Mouse (Mus musculus) limb, embryonic 10.5 days (tissue): ENCODE measurements around the gene Atg7. TPM values are rescaled to one million over a fixed set of nuclear protein-coding genes. Genes with fewer than 3 reads are reported as not detected.

Source experiments
- DNase-seq: peaks from one replicate; pipeline ENCODE4 v3.0.0-alpha.2; 2017; ENCODE audit warnings: low spot score
- H3K27ac ChIP-seq: fragments of 300-500 bp; sonication (generic); 2 replicates; pipeline ENCODE4 v1.5.1; 2016; ENCODE audit warnings: mild to moderate bottlenecking
- H3K27me3 ChIP-seq: fragments of 300-500 bp; sonication (generic); 2 replicates; pipeline ENCODE4 v1.6.1; 2016; ENCODE audit warnings: low read depth, mild to moderate bottlenecking; ENCODE audit not compliant: poor library complexity, severe bottlenecking
- H3K36me3 ChIP-seq: fragments of 300-500 bp; sonication (generic); 2 replicates; pipeline ENCODE4 v1.6.1; 2016; ENCODE audit warnings: mild to moderate bottlenecking, moderate library complexity
- H3K4me1 ChIP-seq: fragments of 300-500 bp; sonication (generic); 2 replicates; pipeline ENCODE4 v1.6.1; 2016
- H3K4me3 ChIP-seq: fragments of 300-500 bp; sonication (generic); 2 replicates; pipeline ENCODE4 v1.5.1; 2016; ENCODE audit warnings: mild to moderate bottlenecking, moderate library complexity
- H3K9me3 ChIP-seq: fragments of 300-500 bp; sonication (generic); replicated peaks from 2 replicates; pipeline ENCODE4 v1.6.1; 2016; ENCODE audit warnings: mild to moderate bottlenecking
- WGBS: fragments of 180-500 bp; shearing (Covaris S2); methylation state at CpG from one replicate; pipeline ENCODE4 v1.1.7; 2016; 5-methylcytosine and 5-hydroxymethylcytosine counted together
- polyA plus RNA-seq: library from polyadenylated mRNA; unstranded; fragments of >200 nt; fragmentation: Nextera tagmentation; extraction: Ambion mirVana; gene quantifications from 2 replicates; pipeline ENCODE4 v1.2.1, GENCODE M21; 2016

Gene Atg7
- polyA plus RNA-seq, 1 experiment from 2014 or later, result 21.0 TPM

- H3K27ac ChIP-seq, result no peak overlapping the region
- H3K4me1 ChIP-seq, result peaks cover 82% of the 10 kb centered on the region
- H3K9me3 ChIP-seq, result no peaks in the 10 kb centered on the region
- no peaks in the 10 kb centered on the region for H3K27me3 ChIP-seq
- DNase-seq, result no peak
- H3K4me3 ChIP-seq, result no peak overlapping the region
- 65% methylated on average over 6 of the region's 6 CpGs for WGBS
- H3K36me3 ChIP-seq, result peaks cover 18% of the 10 kb centered on the region
Measured at GRCm38 (mm10) chr6:114904233-114904632, 261.3 kb downstream of the Atg7 start.

- no peaks in the 10 kb centered on the region for H3K27me3 ChIP-seq
- H3K4me1 ChIP-seq, result peaks cover 78% of the 10 kb centered on the region
- 93% methylated on average over 3 of the region's 3 CpGs for WGBS
- no peaks in the 10 kb centered on the region for H3K9me3 ChIP-seq
- no peak overlapping the region for H3K4me3 ChIP-seq
- no peak overlapping the region for H3K27ac ChIP-seq
- no peak for DNase-seq
- peaks cover 16% of the 10 kb centered on the region for H3K36me3 ChIP-seq
Measured at GRCm38 (mm10) chr6:114904818-114905217, 261.9 kb downstream of the Atg7 start.

DNA sequence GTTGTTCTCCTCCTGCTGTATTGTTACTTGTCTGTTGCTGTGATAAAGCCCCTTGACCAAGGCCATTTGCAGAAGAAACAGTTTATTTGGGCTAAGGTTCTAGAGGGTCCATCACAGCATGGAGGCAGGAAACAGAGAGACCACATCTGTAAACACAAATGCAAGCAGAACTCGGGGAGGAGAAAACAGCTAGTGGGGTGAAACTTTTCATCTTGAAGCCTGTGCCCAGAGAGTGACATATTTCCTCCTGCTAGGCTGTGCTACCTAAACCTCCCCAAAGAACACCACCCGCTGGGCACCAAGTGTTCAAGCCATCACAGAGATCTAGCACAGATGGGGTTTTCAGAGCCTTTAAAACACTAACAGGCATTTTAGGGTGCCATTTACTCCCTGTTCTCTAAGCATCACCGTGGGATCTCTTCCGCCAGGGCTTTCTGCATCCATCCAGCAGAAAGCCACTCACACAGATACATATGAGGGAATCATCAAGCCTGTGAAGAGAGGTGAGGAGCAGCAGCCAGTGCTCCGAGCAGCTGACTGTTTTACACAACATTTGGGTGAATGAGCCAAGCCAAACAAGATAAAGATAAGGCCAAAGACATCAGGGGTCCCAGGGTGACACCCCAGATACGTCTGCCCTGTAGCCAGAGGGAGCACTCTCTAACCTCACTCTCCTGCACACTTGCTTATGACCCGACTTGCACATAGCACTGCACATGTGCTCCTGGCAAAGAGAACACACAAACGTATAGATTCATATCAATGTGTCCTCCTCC is 262.5 kb downstream of the Atg7 start:
- Histone ChIP-seq H3K4me3 (no peak overlapping the region), H3K27me3 (no peaks in the 10 kb centered on the region), H3K36me3 (peaks cover 19% of the 10 kb centered on the region), H3K27ac (no peak overlapping the region), H3K4me1 (peaks cover 73% of the 10 kb centered on the region), H3K9me3 (no peaks in the 10 kb centered on the region)
- DNase-seq, result no peak
- 74% methylated on average over 8 of the region's 8 CpGs for WGBS

DNA sequence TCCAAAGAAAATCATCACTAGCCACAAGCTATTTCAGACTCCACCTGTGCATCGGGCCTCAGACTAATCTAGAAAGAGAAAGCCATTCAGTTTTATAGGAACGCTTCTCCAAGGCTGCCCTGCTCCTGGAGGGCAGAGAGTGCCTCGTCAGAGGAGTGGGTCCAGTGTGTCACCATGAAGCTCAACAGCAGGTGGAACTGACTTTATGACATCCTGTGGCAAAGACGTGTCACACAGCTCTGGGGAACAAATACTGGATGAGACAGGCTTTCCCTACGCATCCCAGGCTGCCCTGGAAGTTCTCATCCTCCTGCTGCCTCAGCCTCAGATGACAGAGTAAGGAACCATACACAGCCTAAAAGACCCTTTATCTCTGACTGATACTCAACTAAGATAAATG is 263.3 kb downstream of the Atg7 start:
- Histone ChIP-seq H3K36me3 (peaks cover 20% of the 10 kb centered on the region), H3K4me1 (peaks cover 66% of the 10 kb centered on the region), H3K27me3 (no peaks in the 10 kb centered on the region), H3K9me3 (no peaks in the 10 kb centered on the region), H3K4me3 (no peak overlapping the region), H3K27ac (no peak overlapping the region)
- DNase-seq, result no peak
- WGBS, result 65% methylated on average over 5 of the region's 5 CpGs

DNA sequence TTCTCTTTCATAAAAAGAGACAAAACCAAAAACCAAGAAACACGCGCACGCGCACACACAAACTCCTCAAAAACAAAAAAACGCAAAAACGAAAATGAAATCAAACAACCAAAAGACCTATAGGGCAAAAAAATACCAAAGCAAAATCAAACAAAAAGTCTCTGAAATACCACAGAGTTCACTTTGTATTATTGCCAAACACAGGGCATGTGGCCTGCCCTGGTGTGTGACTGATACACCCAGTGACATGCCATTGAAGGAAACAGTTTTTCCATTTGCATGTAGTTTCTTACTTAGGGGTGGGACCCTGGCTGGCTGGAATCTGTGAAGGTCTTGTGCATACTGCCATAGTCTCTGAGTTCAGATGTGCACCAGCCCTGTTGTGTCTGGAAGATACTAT is 264.6 kb downstream of the Atg7 start:
- Histone ChIP-seq H3K9me3 (no peaks in the 10 kb centered on the region), H3K27me3 (no peaks in the 10 kb centered on the region), H3K36me3 (peaks cover 25% of the 10 kb centered on the region), H3K4me1 (peaks cover 66% of the 10 kb centered on the region), H3K4me3 (no peak overlapping the region), H3K27ac (no peak overlapping the region)
- DNase-seq, result no peak
- 98% methylated on average over 6 of the region's 6 CpGs for WGBS

GRCm38 (mm10) chr6:114909801-114910200 is 266.9 kb downstream of the Atg7 start:
- H3K36me3 ChIP-seq, result peaks cover 22% of the 10 kb centered on the region
- H3K4me3 ChIP-seq, result no peak overlapping the region
- H3K9me3 ChIP-seq, result no peaks in the 10 kb centered on the region
- H3K27ac ChIP-seq, result no peak overlapping the region
- H3K27me3 ChIP-seq, result no peaks in the 10 kb centered on the region
- H3K4me1 ChIP-seq, result peaks cover 66% of the 10 kb centered on the region
- WGBS, result 88% methylated on average over 7 of the region's 7 CpGs
- DNase-seq, result no peak

Other genes with a start within 250 kb of the Atg7 start
- 0.05 TPM in 1 of 2 replicates, not detected in the other for gene Hrh1, start 245.2 kb upstream of the Atg7 start, polyA plus RNA-seq